Mouse (Mus musculus): ENCODE measurements around the gene Cutc. TPM values are rescaled to one million over a fixed set of nuclear protein-coding genes. Genes with fewer than 3 reads are reported as not detected.

The Cutc gene
- polyA plus RNA-seq, 1 experiment from 2014 or later, result 8.8 TPM

DNA sequence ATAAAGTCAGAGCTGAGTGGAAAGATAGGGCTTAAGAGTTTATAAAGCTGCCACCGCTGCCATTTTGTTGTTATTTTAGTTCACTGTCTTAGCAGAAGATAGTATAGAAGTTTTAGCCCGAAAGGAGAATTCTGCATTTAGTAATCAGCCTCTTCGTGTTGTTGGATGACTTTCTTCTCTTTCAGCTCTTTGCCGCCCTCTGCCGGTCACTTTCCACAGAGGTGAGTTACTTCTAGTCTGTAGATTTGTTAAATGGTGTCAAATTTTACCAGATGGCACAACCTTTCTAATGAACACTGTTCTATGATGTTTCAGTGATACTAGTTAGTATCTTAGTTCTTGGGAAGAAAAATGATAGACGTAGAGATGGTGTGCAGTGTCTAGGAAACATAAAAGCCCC, 7.7 kb downstream of the Cutc start:
- WGBS, result 28% methylated on average over 6 of the region's 6 CpGs
- ATAC-seq (ENCODE audit: low read depth), result no peak
- Histone ChIP-seq H3K4me1 (replicated peaks) (no peaks in the 10 kb centered on the region), H3K9me3 (no peaks in the 10 kb centered on the region; the same call in 1 of the 2 replicates), H3K4me2 (no peak overlapping the region), H3K36me3 (no peaks in the 10 kb centered on the region), H3K4me3 (no peak overlapping the region), H3K9ac (no peak overlapping the region), H3K27me3 (no peaks in the 10 kb centered on the region), H3K27ac (replicated peaks) (no peak overlapping the region)

GRCm38 (mm10) chr19:43761543-43762256, 8.9 kb downstream of the Cutc start:
- Histone ChIP-seq H3K36me3 (no peaks in the 10 kb centered on the region), H3K27ac (replicated peaks) (no peak overlapping the region), H3K27me3 (no peaks in the 10 kb centered on the region), H3K4me1 (replicated peaks) (no peaks in the 10 kb centered on the region), H3K9ac (no peak overlapping the region), H3K4me2 (no peak overlapping the region), H3K4me3 (no peak overlapping the region), H3K9me3 (no peaks in the 10 kb centered on the region; the same call in 1 of the 2 replicates)
- no peak for ATAC-seq (ENCODE audit: low read depth)

GRCm38 (mm10) chr19:43762410-43762809, 9.6 kb downstream of the Cutc start:
- ATAC-seq (ENCODE audit: low read depth), result no peak
- Histone ChIP-seq H3K36me3 (no peaks in the 10 kb centered on the region), H3K27ac (replicated peaks) (no peak overlapping the region), H3K27me3 (no peaks in the 10 kb centered on the region), H3K9me3 (no peaks in the 10 kb centered on the region; the same call in 1 of the 2 replicates), H3K4me1 (replicated peaks) (no peaks in the 10 kb centered on the region), H3K4me3 (no peak overlapping the region), H3K4me2 (no peak overlapping the region), H3K9ac (no peak overlapping the region)
- 86% methylated on average over 2 of the region's 2 CpGs for WGBS

DNA sequence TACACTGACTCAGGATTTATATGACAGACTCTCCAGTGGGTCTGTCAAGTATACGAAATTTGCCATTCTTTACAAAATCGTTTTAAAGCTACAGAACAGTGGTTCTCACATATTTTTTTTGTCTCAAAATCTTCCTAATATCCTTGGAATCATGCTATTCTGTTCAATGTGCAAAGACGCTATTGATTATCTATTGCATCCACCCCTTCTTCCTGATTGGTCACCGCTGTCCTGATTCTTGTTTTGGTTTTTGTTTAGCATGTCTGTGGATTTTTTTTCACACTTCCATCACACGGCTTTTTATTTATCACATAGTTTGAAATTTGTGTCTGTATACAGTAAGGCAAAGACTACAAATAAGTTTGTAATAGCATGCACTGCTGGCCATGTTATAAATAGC, 13.7 kb downstream of the Cutc start:
- 0 out of 2 replicates have a peak, but pooled peaks cover 4% of the 10 kb centered on the region for H3K36me3 ChIP-seq
- H3K27me3 ChIP-seq, result no peaks in the 10 kb centered on the region
- WGBS, result 87% methylated on average over 5 of the region's 5 CpGs
- H3K27ac ChIP-seq (replicated peaks), result no peak overlapping the region
- no peaks in the 10 kb centered on the region; the same call in 1 of the 2 replicates for H3K9me3 ChIP-seq
- no peak for ATAC-seq (ENCODE audit: low read depth)
- no peak overlapping the region for H3K4me2 ChIP-seq
- no peak overlapping the region for H3K9ac ChIP-seq
- H3K4me3 ChIP-seq, result no peak overlapping the region
- no peaks in the 10 kb centered on the region for H3K4me1 ChIP-seq (replicated peaks)

DNA sequence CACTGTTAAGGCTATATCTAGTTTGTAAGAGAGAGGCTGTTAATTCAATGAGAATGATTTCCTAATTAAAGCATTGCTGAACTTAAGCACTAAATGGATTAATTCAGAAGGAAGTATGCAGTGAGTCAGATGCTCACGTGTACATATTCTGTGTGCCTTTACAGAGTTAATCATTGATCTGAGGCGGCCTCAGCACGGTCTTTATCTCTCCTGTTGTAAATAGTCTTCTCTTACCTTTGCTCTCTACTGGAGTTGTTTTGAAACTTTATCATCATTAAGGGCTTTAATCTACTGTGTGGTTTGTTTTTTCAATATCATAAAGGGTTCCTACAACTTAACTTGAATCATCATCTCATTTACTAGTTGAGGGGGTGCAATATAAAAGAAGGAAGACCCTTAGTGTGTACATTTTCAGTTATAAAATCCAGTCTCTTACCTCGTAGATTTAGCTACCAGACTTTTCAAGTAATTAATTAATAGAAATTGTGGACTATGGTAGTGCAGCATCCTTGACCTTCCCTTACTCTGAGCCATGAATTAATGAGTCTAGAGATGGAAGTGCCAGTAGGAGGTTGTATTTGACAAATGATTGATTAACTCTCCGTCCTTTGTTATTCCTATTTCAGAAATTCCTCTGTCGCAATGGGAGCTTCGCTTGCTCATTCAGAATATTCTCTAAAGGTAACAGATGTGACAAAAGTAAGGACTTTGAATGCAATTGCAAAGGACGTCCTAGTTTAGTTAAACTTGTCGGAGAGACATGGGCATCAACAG, 14.9 kb downstream of the Cutc start:
- 65% methylated on average over 9 of the region's 9 CpGs for WGBS
- Histone ChIP-seq H3K4me1 (replicated peaks) (no peaks in the 10 kb centered on the region), H3K4me3 (no peak overlapping the region), H3K4me2 (no peak overlapping the region), H3K36me3 (0 out of 2 replicates have a peak, but pooled peaks cover 4% of the 10 kb centered on the region), H3K9ac (no peak overlapping the region), H3K27ac (replicated peaks) (no peak overlapping the region), H3K9me3 (no peaks in the 10 kb centered on the region), H3K27me3 (no peaks in the 10 kb centered on the region)
- no peak for ATAC-seq (ENCODE audit: low read depth)

DNA sequence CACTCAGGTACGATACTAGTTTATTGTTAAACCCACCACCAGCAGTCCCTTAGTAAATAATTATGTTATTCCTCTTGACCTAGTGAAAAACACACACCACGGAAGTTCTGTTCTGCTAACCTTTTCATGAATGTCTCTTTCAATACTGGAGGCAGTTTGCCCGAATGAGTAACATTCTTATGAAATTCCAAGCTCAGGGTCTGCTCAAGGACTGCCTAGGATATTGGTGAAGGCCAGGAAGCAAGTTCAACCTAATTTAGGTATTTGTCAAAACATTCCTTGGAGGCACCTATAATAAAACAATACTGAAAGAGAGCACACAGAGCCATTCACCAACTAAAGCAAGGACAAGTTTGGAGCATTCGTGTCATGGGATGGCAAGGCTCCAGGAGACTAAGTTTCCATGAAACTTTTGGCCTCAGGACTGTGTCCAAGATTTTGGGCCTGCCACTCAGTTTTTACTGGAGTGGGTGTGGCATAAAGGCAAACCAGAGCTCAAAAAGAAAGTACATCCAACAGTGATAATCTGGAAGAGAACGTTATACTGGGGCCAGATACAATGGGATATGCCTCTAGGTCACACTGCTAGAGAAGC, 16.7 kb downstream of the Cutc start:
- ATAC-seq (ENCODE audit: low read depth), result no peak
- 83% methylated on average over 5 of the region's 5 CpGs for WGBS
- H3K4me2 ChIP-seq, result no peak overlapping the region

GRCm38 (mm10) chr19:43770584-43770983, 17.8 kb downstream of the Cutc start:
- no peak overlapping the region for H3K4me3 ChIP-seq
- no peak for ATAC-seq (ENCODE audit: low read depth)
- no peaks in the 10 kb centered on the region for H3K4me1 ChIP-seq (replicated peaks)
- no peaks in the 10 kb centered on the region for H3K27me3 ChIP-seq
- no peaks in the 10 kb centered on the region for H3K9me3 ChIP-seq
- no peak overlapping the region for H3K27ac ChIP-seq (replicated peaks)
- no peak overlapping the region for H3K9ac ChIP-seq
- H3K4me2 ChIP-seq, result no peak overlapping the region
- WGBS, result 90% methylated on average over 4 of the region's 4 CpGs
- 0 out of 2 replicates have a peak, but pooled peaks cover 4% of the 10 kb centered on the region for H3K36me3 ChIP-seq

More for the DNA sequence above, 16.7 kb downstream of the Cutc start:
- no peaks in the 10 kb centered on the region for H3K9me3 ChIP-seq
- H3K4me1 ChIP-seq (replicated peaks), result no peaks in the 10 kb centered on the region
- no peak overlapping the region for H3K9ac ChIP-seq
- H3K36me3 ChIP-seq, result 0 out of 2 replicates have a peak, but pooled peaks cover 4% of the 10 kb centered on the region
- no peak overlapping the region for H3K4me3 ChIP-seq
- H3K27ac ChIP-seq (replicated peaks), result no peak overlapping the region
- H3K27me3 ChIP-seq, result no peaks in the 10 kb centered on the region

GRCm38 (mm10) chr19:43771499-43771969, 18.7 kb downstream of the Cutc start:
- Histone ChIP-seq H3K4me1 (replicated peaks) (no peaks in the 10 kb centered on the region), H3K9ac (no peak overlapping the region), H3K27ac (replicated peaks) (no peak overlapping the region), H3K27me3 (no peaks in the 10 kb centered on the region), H3K9me3 (no peaks in the 10 kb centered on the region), H3K4me2 (no peak overlapping the region), H3K4me3 (no peak overlapping the region), H3K36me3 (0 out of 2 replicates have a peak, but pooled peaks cover 4% of the 10 kb centered on the region)
- WGBS, result 91% methylated on average over 5 of the region's 5 CpGs
- ATAC-seq (ENCODE audit: low read depth), result no peak

DNA sequence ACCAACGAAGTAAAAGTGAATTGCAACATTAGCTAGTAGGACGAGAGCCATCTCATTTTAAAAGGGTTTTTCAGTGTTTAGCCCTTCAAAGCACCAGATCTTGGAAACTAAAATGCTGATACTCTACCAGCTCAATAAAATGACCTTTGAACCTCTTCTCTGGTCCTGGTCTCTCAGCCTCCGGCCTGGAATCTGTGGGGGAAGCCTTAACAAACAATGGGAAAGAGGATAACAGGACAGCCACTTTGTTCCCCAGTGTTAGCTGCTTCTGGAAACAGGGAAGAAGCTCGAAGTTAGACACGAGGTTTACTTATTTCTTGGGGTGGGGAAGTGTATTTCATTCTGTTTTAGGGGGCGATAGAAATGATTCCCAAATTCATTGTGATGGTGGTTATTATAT, 19.5 kb downstream of the Cutc start:
- WGBS, result 70% methylated on average over 6 of the region's 6 CpGs
- no peak overlapping the region for H3K9ac ChIP-seq
- H3K9me3 ChIP-seq, result no peaks in the 10 kb centered on the region
- H3K4me3 ChIP-seq, result no peak overlapping the region
- no peaks in the 10 kb centered on the region for H3K4me1 ChIP-seq (replicated peaks)
- ATAC-seq (ENCODE audit: low read depth), result no peak
- H3K36me3 ChIP-seq, result 0 out of 2 replicates have a peak, but pooled peaks cover 4% of the 10 kb centered on the region
- H3K27me3 ChIP-seq, result no peaks in the 10 kb centered on the region
- H3K27ac ChIP-seq (replicated peaks), result no peak overlapping the region
- no peak overlapping the region for H3K4me2 ChIP-seq

DNA sequence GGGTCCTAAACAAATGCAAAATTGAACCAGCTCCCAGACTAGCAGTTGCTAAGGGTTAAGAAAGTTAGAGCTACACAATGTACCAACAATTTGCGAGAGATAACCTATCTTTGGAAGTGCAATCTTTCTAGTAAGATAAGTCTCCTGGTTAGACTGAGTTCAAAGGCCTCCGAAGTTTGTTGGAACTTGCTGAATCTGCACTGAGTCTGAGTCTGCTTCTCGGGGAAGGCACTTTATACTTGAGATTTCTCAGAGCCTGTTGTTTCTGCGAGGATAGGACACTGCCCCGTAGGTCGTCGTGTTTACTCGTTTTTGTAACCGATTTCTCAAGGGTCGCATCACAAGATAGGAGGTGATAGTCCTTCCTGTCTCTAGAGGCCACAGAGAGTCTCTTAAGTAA, 22.6 kb downstream of the Cutc start:
- ATAC-seq (ENCODE audit: low read depth), result no peak
- Histone ChIP-seq H3K9me3 (no peaks in the 10 kb centered on the region), H3K27ac (replicated peaks) (no peak overlapping the region), H3K36me3 (no peaks in the 10 kb centered on the region), H3K9ac (no peak overlapping the region), H3K4me2 (no peak overlapping the region), H3K4me1 (replicated peaks) (no peaks in the 10 kb centered on the region), H3K27me3 (no peaks in the 10 kb centered on the region), H3K4me3 (no peak overlapping the region)
- 82% methylated on average over 10 of the region's 10 CpGs for WGBS

DNA sequence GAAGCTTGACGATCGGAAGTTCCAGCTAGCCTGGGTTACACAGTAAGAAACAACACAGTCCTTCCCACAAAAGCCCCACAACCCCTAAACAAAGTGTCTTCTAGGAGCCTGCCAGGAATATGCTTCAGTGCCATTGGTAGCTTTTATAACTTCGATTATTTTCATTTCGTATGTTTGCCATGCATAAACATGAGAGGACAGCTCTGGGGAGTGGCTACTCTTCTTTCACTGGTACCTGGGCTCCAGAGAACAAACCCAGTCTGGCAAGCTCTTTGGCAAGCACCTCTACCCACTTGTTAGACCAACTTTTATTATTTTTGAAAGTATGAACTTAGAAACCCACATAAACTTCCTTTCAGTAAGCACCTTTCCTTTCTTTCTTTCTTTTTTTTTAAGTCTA, 23.8 kb downstream of the Cutc start:
- no peaks in the 10 kb centered on the region for H3K4me1 ChIP-seq (replicated peaks)
- H3K4me2 ChIP-seq, result no peak overlapping the region
- no peaks in the 10 kb centered on the region for H3K36me3 ChIP-seq
- ATAC-seq (ENCODE audit: low read depth), result no peak
- H3K27ac ChIP-seq (replicated peaks), result no peak overlapping the region
- H3K9ac ChIP-seq, result no peak overlapping the region
- H3K4me3 ChIP-seq, result no peak overlapping the region
- no peaks in the 10 kb centered on the region for H3K27me3 ChIP-seq
- WGBS, result 83% methylated on average over 4 of the region's 4 CpGs
- H3K9me3 ChIP-seq, result no peaks in the 10 kb centered on the region

DNA sequence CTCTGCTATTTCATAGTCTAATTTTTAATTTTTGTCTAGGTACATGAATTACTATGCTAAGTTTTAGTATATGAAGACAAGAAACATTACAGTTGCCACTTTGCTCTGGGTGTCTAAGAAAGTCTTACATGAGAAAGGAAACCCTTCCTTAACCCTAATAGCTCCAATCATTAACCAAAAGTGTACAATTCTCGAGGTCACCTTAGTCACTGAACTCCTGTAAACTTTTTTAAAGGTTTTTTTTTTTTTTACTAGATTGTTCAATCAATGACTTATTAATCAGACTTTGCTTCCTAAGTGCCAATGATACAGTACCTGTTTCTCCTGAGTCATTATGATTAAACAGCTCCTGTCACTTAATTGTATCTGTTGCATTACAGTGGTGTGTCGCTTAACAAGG, 24.5 kb downstream of the Cutc start:
- ATAC-seq (ENCODE audit: low read depth), result no peak
- H3K9me3 ChIP-seq, result no peaks in the 10 kb centered on the region
- WGBS, result 78% methylated on average over 2 of the region's 2 CpGs

More for the DNA sequence above, 24.5 kb downstream of the Cutc start:
- Histone ChIP-seq H3K4me3 (no peak overlapping the region), H3K27me3 (no peaks in the 10 kb centered on the region), H3K9ac (no peak overlapping the region), H3K27ac (replicated peaks) (no peak overlapping the region), H3K36me3 (no peaks in the 10 kb centered on the region), H3K4me2 (no peak overlapping the region), H3K4me1 (replicated peaks) (no peaks in the 10 kb centered on the region)

Measured in neural tube, embryonic 13.5 days (tissue).